Mouse (Mus musculus) left cerebral cortex, postnatal 4 days (tissue): Measurements from ENCODE around the gene Rad50. TPM values are rescaled to one million over a fixed set of nuclear protein-coding genes. Genes with fewer than 3 reads are reported as not detected.
A peak's percentile ranks its signal among the peaks of the same experiment; 100 is the strongest.

Experiments used
- DNase-seq: peaks from one replicate; pipeline ENCODE4 v3.0.0-alpha.2; 2022
- intact Hi-C: fragments of 180-260 bp; cut with DNase I; formaldehyde crosslinking; loops from one replicate; pipeline ENCODE4 v1.15.1; 2025
- total RNA-seq, 2 experiments: library from RNA; stranded (reverse); gene quantifications; 2 replicates each; pipeline ENCODE4 v1.2.3; 2021

The Rad50 gene
- total RNA-seq, 2 experiments from 2014 or later: 10.1 to 11.3 TPM

DNA sequence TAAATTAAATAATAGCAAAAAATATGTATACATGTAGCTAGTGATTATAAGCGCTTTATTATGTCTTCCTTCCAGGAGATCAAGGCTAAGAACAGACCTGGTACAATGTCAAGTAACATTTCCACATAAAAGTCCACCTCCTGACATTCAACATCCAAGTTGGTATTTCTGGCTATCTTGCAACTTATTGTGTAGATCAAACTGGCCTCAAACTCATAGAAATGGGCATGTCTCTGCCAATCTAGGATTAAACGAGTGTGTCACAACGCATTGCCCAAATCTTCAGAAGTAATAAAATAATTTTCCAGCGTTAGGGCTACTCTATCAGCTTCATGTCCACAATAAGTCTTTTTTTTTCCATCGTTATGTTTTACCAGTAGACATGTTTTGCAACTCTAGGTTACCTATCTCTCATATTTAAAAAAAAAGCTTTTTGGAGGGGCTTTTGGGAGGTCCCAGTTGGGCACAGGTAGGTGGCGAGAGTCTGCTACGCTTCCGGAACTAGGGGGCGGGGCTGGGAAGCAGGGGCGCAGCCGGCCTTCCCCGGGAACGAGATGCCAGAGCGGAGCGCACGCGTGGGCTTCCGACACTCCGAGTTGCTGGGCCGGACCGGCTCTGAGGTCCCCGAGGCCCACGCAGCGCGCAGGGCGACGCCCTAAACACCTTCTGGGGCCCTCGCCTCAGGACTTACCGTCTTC, 734 bp downstream of the Rad50 start:
- intact Hi-C loops: no loop called here
- DNase-seq: peak; percentile 34

DNA sequence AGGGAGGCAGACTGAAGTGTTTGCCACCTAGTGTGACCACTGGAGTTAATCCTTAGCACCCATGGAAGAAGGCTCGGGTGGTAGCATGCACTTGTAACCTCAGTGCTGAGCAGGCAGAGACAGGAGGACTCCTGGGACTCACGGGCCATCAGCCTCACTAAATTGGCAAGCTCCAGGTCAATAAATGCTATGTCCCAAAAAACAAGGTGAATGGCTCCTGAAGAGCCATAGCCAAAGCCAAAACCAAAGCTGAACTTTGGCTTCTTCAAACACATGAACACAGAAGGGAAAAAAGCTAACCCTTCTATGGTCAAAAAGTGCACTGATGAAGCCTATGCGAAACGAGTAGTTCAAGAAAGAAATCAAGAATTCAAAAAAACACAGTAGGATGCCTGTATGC, 7.8 kb downstream of the Rad50 start:
- DNase-seq: no peak
- intact Hi-C loops: no loop called here

DNA sequence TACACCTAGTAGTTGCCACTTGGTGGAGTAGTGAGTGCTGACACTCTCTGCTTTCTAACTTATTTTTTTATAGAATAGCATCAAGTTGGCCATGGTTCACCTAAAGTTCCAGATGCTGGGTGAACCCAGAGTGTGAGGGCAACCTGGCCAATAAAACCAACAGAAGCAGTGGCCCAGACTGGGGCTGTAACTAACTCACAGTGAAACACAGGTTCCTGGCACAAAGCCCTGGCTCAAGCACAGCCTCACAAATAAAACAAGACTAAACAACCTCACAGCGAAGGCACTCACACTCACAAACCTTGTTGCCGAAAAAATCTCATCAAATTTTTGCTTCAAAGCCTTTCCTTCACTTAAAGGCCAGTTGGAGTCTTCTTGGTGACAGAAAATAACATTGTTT, 8.6 kb downstream of the Rad50 start:
- no peak for DNase-seq
- intact Hi-C loops: no loop called here

DNA sequence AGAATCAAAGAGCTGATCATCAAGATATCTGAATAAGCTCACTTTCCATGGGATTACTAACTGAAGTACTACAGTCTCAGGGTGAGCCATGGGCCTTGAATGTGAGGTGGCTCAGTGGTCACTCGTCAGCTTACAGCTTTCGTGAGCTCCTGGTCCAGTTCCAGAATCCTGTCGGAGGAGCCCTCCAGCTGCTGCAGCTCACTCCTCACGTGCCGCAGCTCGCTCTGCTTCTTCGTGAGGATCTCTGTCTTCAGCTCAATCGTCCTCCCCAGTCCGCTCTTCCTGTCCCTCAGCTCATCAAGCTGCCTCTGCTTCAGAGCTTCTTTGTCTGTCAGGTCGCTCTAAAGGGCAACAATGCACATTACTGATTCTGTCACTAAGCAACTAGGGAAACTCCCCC, 15.1 kb downstream of the Rad50 start:
- DNase-seq: peak; percentile 36
- intact Hi-C loops: no loop called here

DNA sequence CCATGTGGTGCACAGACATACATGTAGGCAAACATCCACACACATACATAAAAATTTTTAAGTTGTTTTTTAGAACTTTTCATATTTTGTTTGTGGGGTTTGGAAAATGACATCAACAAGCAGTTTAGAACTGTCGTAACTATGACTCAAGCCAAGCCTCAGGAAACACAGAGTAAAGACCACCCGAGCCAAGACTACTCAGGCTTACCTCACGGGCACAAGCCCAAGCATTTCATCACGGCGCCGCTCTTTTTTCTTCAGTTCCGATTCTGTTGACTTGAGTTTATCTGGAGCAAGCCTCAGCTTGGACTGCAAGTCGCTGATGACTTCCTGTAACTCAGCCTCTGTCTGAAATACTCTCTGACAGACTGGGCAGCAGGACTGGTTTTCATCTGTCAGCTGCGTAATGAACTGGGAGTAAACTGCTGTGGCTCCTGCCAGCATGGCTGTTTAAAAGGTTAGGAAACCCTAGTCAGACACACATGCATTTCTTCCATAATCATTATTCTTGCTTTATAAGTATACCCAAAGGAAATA, 24.1 kb downstream of the Rad50 start:
- DNase-seq: no peak
- intact Hi-C loops: no loop called here

DNA sequence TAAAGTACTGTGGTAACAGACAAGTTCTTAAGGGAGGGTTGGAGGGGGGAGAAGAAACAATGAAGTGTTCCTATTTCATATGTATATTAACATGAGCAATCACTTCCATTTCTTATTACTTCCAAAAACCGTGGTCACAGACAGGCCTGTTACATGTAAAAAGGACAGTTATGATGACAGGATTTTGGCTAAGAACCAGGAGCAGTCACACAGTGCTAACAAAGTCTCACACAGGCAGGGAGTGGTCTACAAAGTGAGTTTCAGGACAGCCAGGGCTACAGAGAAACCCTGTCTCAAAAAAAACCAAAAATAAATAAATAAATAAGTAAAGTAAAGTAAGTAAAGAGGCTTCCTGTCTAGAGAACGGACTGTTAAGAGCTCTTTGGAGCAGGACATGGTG, 24.9 kb downstream of the Rad50 start:
- intact Hi-C loops: no loop called here
- DNase-seq: no peak

DNA sequence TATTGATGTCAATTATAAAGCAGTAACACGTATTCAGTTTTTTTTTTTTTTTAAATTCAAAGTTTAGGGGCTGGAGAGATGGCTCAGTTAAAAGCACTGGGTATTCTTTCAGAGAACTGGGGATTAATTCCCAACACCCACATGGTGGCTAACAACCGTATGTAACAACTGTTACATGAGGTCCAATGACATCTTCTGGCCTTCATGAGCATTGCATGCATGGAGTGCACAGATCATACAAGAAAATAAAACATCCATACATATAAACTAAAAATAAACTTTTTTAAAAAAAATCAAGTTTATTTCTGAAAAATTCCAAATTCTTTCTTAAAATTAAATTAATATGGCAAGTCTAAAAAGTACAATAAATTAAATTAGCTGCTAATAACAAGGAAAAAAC, 25.4 kb downstream of the Rad50 start:
- intact Hi-C loops: no loop called here
- DNase-seq: no peak

DNA sequence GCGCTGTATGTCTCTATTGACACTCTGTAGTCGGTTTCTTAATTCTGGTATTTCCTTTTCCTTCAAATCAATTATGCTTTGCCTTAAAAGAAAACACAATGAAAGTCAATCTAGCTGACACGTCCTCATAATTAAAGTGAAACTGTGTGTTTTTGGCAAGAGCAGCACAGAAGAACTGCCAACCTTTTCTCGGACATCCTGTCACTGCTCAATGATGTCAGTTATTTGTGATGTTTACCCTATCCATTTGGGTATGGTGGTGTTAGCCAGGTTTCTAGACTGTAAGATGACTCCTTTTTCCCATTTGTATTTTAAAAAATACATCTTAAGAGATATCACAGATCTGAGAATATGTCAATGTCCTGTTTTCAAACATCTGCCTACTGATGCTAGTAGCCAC, 27.0 kb downstream of the Rad50 start:
- no peak for DNase-seq
- intact Hi-C loops: no loop called here

DNA sequence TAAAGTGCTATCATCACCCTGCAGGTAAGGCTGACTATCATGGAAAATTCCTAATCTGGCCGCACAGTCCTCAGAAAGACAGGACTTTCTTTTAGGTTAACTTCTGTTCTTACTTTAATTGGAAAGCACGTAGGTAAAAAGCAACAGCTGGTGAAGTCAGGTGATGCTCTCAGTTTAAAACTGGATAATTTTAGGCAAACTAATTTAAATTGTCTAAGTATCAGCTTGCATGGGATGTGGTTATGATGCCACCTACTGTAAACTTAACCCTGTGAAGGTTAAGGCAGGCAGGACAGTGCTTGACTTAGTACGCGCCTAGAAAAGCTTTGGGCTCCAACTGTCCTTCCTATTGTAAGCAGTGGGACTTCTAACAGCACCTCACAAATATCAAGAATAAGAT, 35.7 kb downstream of the Rad50 start:
- no peak for DNase-seq
- intact Hi-C loops: no loop called here

DNA sequence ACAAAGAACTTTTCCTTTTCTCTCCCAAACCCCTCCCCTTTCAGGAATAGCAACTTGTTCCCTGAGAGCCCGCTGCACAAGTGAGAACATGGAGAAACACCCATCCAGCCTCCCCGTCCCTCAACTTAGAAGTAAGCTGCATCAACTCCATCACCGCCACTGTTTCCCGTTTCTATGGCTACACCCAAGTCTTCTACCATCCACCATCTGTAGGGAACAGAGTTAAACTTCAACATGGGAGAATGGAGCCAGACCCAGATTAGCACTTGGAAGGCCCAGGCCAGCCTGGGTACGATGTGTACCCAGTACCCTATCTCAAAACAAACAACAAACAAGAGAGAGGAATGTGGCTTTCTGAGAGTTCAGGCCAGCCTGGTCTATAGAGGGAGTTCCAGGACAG, 43.0 kb downstream of the Rad50 start:
- no peak for DNase-seq
- intact Hi-C loops: no loop called here

DNA sequence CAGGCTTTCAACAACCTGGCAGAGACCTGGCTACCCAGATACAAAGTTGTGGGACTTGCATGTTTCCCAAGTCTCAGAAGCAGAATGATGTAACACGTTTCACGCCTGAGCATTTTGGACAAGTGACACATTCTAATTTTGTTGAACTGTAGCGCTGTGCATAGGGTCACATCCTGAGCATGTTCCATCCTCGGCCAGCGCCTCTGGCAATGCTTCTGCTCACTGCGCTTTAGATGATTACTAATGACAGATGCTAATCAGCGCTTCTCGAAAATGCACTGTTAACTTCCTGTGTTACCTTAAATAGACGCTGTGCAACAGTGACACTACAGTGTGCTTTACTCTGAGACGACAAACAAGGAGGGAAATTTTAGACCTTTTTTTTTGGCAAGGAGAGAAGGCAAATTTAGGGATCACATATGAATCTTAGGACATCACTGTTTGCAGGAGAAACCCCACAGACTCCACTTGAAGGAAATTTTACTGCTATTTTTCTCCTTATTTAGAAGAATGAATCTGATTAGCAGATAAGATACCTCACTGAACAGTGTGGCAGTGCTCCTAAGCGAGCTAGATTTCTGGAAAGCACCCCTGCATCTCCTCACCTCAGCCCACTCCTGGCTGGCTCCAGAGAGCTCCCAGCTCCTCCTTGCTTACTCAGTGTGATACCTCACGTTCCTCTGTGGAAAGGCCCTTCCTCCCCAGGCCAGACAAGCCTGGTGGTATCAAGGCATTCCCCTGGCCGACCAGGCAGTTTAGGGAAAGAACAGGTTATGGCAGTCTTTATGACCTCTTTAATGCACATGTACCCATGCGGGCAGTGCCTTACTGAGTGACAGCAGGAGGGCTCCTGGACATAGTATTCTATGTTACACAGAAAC, 44.1 kb downstream of the Rad50 start:
- peak; percentile 16 for DNase-seq
- intact Hi-C loops: no loop called here

DNA sequence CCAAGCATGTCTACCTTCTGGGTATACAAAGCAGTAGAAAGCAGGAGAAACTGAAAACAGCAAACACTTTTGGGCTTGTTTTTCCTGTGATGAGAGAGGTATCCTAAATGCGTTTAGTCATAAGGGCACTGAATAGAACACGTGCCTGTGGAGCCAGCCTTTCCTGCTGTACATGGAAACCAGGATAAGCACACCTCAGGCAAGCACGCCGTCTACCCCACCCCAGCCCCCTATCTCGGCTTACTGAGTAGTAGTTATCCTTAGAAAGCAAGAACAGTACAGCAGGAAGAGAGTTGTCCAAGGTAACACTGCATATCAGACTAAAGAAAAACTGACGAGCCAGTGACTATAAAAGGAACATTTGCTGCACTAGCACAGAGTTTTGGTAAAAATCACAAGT, 49.3 kb downstream of the Rad50 start:
- intact Hi-C loops: no loop called here
- no peak for DNase-seq

DNA sequence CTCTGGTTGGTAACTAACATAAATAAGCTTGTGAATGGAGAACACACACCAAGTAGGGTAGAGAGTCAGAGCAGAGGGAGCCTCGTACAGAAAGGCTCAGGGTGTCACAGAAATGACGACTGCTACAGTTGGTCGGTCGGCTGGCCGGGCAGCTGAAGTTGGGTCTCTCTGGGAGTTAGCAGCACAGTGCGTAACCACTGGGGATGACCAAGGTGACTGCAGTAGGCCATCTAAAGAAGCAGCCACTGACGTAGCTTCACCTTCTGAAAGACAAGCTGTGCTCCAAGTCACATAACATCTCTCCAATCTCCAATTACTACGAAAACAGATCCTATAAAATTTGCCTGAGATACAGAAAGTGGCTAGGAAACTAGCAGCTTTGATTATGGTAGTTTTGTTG, 49.7 kb downstream of the Rad50 start:
- no peak for DNase-seq
- intact Hi-C loops: no loop called here

DNA sequence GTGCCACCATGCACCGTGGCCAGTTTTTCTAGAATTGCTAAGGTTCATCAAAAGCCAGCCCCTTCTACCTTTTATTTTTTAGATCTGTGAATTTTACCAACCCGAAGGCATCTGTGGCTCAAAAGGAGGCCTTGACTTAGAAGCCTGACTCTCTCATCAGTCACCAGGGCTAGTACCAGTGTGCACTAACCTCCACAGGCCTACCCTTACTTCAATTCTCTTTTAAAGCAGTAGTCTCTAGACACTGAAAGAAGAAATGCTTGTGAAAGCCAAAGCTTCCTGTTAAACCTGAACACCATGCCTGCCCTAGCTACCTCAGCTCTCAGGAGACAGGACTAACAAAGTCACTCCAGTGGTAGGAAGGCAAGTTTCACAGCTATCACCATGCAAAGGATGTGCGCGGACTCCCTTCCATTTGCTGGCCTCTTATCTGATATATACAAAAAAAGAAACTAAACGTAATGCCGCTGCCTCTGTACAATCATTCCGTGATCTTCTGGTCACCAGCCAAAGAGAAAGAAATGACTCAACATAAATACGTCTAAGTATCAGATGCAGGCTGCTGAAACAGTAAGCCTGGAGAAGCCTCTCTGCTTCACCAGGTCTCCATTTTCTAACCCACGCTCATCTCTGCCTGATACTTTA, 50.4 kb downstream of the Rad50 start:
- intact Hi-C loops: no loop called here
- DNase-seq: no peak

DNA sequence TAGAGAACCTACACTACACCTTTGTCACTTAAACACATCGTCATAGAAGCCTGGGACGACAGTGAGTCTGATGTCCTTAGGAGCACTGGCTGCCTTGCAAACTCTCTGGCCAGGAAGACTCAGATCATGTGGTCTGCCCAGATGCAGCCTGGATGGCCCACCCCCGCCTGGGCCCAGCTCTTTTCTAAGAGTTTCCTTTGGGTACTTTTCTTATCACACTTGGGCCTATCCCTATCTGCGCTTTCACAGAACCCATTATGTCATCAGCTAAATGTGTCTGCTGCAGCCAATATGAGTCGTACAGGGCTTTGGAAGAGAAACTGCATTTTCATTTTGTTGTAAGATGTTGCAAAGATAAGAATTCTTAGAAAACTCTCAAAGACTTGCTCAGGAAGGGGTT, 52.1 kb downstream of the Rad50 start:
- intact Hi-C loops: no loop called here
- DNase-seq: no peak

DNA sequence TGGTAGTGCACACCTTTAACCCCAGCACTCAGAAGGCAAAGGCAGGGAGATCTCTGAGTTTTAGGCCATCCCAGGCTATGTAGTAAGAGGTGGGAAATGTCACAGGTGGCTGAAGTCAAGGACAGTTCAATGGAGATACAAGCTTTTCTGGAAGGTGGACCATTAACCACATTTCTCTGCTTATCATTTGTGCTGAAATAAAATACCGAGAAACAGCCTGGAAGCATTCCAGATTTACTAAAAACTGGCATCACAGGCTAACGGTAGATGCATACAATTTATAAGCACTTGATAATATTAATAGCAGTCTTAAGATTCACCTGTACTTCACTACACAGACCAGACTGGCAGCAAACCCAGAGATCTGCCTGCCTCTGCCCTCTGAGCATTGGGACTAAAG, 54.7 kb downstream of the Rad50 start:
- intact Hi-C loops: no loop called here

DNA sequence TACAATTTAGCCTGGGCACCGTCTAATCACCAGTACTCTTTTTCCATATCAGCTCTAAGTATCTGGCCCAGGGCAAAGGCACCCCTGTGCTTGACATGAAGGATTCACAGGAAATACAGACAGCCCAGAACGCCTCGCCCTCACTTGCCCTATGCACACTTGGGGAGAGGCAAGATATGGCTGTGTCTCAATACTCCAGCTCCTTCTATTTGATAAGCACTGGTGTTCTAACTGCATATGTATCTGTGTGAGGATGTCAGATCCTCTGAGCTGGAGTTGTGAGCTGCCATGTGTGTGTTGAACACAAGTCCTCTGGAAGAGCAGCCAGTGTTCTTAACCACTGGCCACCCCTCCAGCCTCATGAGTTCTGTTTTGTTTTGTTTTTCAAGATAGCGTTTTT, 55.7 kb downstream of the Rad50 start:
- intact Hi-C loops: no loop called here
- no peak for DNase-seq

More for the DNA sequence above, 54.7 kb downstream of the Rad50 start:
- DNase-seq: no peak

DNA sequence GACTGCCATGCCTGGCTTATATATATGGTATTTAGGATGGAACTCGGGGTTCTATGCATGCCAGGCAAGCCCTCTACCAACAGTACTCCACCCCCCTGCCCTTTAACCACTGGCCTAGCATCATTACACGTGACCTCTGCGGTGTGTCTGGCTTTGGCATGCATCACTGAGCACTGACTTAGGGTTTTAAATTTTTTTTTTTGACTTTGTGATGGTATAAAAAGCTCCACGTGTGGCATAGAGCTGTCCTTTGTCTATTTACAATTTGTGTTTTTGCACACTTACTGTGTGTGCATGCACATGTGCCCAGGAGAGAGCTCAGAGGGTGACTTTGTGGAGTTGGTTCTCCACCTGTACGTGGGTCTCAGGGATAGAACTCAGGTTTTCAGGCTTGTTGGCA, 63.1 kb downstream of the Rad50 start:
- no peak for DNase-seq
- intact Hi-C loops: no loop called here

DNA sequence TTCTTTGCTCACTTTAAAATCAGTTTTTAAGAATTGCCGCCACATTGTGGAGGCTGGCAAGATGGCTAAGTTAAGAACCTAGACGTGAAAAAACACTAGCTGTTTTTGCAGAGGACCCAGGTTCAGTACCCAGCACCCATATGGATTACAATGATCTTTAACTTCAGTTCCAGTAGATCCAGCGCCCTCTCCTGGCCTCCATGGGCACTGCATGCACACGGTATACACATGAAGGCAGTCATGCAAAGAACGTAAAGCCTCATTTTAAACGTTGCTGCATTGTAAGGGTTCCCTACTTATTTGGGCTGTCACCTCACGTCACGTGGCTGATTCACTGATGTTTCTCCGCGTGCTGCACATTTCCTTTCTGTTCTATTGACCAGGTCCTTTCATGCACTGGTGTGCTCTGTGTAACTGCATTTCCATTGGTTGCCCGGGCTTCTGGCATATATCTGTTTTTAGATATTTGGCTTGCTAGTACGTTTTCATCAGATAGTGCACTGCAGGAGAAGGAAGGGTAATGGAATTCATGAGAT, 64.3 kb downstream of the Rad50 start:
- DNase-seq: no peak
- intact Hi-C loops: no loop called here

DNA sequence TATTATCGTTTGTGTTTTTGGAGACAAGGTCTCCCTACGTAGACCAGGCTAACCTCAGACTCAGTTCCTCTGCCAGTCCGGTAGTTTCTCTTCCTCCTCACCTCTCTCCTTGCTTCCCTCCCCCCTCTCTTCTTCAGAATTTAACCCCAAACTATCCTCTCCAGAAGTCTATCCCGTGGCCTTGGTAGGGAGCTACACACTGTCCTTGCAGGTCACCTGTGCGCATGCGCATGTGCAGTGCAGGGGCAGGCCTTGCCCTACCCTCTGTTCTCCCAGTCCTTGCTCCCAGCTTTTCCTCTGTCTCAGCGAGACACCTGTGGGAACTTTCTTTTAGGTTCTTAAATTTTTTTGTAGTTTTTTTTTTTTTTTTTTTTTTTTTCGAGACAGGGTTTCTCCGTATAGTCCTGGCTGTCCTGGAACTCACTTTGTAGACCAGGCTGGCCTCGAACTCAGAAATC, 69.3 kb downstream of the Rad50 start:
- DNase-seq: no peak
- intact Hi-C loops: no loop called here
